Mouse (Mus musculus) midbrain, embryonic 11.5 days (tissue): Measurements from ENCODE around the gene Ptpra. TPM values are rescaled to one million over a fixed set of nuclear protein-coding genes. Genes with fewer than 3 reads are reported as not detected.
"Not testable (repeated sequence)": the region's sequence is repeated elsewhere in the genome, so short reads cannot be mapped to it uniquely, and the experiment has no call there.

Source experiments
- ATAC-seq: fragments of 200-750 bp; cut with Nextera tagmentation; 2 replicates; pipeline ENCODE4 v1.8.0; 2017; ENCODE audit warnings: moderate TSS enrichment, moderate library complexity; ENCODE audit not compliant: low FRiP score
- DNase-seq: peaks from one replicate; pipeline ENCODE4 v3.0.0; 2015; ENCODE audit warnings: low spot score; ENCODE audit errors: missing footprints
- H3K27ac ChIP-seq: fragments of 300-500 bp; sonication (generic); 2 replicates; pipeline ENCODE4 v1.5.1; 2014; ENCODE audit warnings: low read depth, low read length
- H3K27me3 ChIP-seq: fragments of 300-500 bp; sonication (generic); 2 replicates; pipeline ENCODE4 v1.6.1; 2014; ENCODE audit warnings: mild to moderate bottlenecking, low read length, moderate library complexity, mixed read lengths; ENCODE audit not compliant: control insufficient read depth, insufficient read depth
- H3K36me3 ChIP-seq: fragments of 300-500 bp; sonication (generic); 2 replicates; pipeline ENCODE4 v1.6.1; 2014; ENCODE audit warnings: mild to moderate bottlenecking, low read length, moderate library complexity, mixed read lengths; ENCODE audit not compliant: control insufficient read depth, insufficient read depth
- H3K4me1 ChIP-seq: fragments of 300-500 bp; sonication (generic); 2 replicates; pipeline ENCODE4 v1.6.1; 2014; ENCODE audit warnings: low read length; ENCODE audit not compliant: control insufficient read depth, insufficient read depth
- H3K4me2 ChIP-seq: fragments of 300-500 bp; sonication (generic); 2 replicates; pipeline ENCODE4 v1.6.1; 2014; ENCODE audit warnings: mild to moderate bottlenecking, moderate library complexity
- H3K4me3 ChIP-seq: fragments of 300-500 bp; sonication (generic); 2 replicates; pipeline ENCODE4 v1.5.1; 2014; ENCODE audit warnings: low read depth, low read length
- H3K9ac ChIP-seq: fragments of 300-500 bp; sonication (generic); 2 replicates; pipeline ENCODE4 v1.6.1; 2014; ENCODE audit warnings: low read length
- H3K9me3 ChIP-seq: fragments of 300-500 bp; sonication (generic); 2 replicates; pipeline ENCODE4 v1.6.1; 2016; ENCODE audit warnings: low read length; ENCODE audit not compliant: control insufficient read depth
- WGBS: fragments of 180-500 bp; shearing (Covaris S2); extraction: QIAGEN DNeasy Blood & Tissue Kit; methylation state at CpG from one replicate; pipeline ENCODE4 v1.1.7; 2014; 5-methylcytosine and 5-hydroxymethylcytosine counted together
- polyA plus RNA-seq: library from polyadenylated mRNA; unstranded; fragments of >200 nt; fragmentation: Nextera tagmentation; extraction: Ambion mirVana; gene quantifications from 2 replicates; pipeline ENCODE4 v1.2.1, GENCODE M21; 2014

Ptpra gene
- polyA plus RNA-seq, 1 experiment from 2014 or later = 111 TPM

GRCm38 (mm10) chr2:130491587-130491986 is 41.5 kb downstream of the Ptpra start:
- ATAC-seq (peak; percentile 92), DNase-seq (peak; percentile 89)
- Histone ChIP-seq H3K27ac (peak overlapping the region; percentile 77), H3K4me3 (no peak overlapping the region), H3K4me2 (no peak overlapping the region), H3K4me1 (peaks cover 19% of the 10 kb centered on the region), H3K9ac (no peak overlapping the region), H3K36me3 (0 out of 2 replicates have a peak, but pooled peaks cover 2% of the 10 kb centered on the region), H3K27me3 (no peaks in the 10 kb centered on the region), H3K9me3 (peaks cover 3% of the 10 kb centered on the region; the same call in 1 of the 2 replicates)
- WGBS = 8% methylated on average over 7 of the region's 7 CpGs

GRCm38 (mm10) chr2:130495114-130495513 is 45.0 kb downstream of the Ptpra start:
- H3K27ac ChIP-seq, DNase-seq, ATAC-seq, H3K9ac ChIP-seq, H3K4me3 ChIP-seq, H3K9me3 ChIP-seq, H3K27me3 ChIP-seq, H3K4me2 ChIP-seq, H3K36me3 ChIP-seq: not testable (repeated sequence)
- WGBS = 89% methylated on average over 4 of the region's 4 CpGs
- peaks cover 17% of the 10 kb centered on the region for H3K4me1 ChIP-seq

- DNase-seq = no peak
- no peak overlapping the region for H3K4me2 ChIP-seq
- no peaks in the 10 kb centered on the region for H3K27me3 ChIP-seq
- H3K36me3 ChIP-seq = no peaks in the 10 kb centered on the region
- no peak overlapping the region for H3K27ac ChIP-seq
- no peak overlapping the region for H3K9ac ChIP-seq
- H3K9me3 ChIP-seq = no peaks in the 10 kb centered on the region
- H3K4me3 ChIP-seq = no peak overlapping the region
- H3K4me1 ChIP-seq = peaks cover 15% of the 10 kb centered on the region
- no peak for ATAC-seq
- 59% methylated on average over 6 of the region's 6 CpGs for WGBS
Measured at GRCm38 (mm10) chr2:130496037-130496436, 46.0 kb downstream of the Ptpra start.

DNA sequence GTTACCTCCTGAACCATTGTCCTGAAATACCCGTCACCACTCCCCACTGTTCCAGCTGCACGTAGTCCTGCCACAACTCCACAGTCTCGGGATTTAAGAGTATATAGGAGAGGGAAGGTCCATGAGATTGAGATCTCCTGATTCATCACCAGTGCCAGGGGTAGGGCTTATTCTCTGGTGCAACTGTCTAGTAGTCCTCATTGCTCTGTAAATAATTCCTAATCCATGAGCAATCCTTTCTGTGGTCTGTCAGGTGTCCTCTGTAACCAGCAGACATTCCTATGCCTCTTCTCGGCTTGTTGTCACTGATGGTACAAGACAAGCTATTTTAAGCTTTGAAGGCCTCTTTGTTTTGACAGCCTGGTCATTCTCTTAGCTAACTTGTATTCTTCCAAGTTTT is 46.9 kb downstream of the Ptpra start:
- H3K9ac ChIP-seq = no peak overlapping the region
- H3K4me2 ChIP-seq = no peak overlapping the region
- H3K4me1 ChIP-seq = peaks cover 12% of the 10 kb centered on the region
- 48% methylated on average over 4 of the region's 4 CpGs for WGBS
- ATAC-seq (no peak), DNase-seq (no peak)
- H3K36me3 ChIP-seq = no peaks in the 10 kb centered on the region
- no peaks in the 10 kb centered on the region for H3K27me3 ChIP-seq
- no peaks in the 10 kb centered on the region for H3K9me3 ChIP-seq
- no peak overlapping the region for H3K27ac ChIP-seq
- no peak overlapping the region for H3K4me3 ChIP-seq

DNA sequence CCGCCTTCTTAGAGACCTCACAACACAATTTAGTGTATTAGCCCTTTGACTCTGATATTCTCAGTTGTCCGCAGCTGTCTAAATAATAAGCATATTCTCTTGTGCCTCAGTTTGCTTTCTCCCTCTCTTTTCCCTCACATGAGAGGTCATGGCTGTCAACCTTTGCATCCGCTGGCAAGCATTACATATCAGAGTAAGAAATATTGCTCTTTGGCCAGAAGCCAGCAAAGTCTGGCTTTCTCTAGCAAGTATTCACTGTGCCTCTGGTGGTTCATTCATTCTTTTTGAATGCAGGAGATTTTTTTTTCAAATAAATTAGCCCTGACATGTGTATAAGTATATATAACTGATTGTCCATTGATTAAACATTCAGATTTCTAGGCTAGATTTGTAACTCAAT is 49.5 kb downstream of the Ptpra start:
- H3K4me1 ChIP-seq = peaks cover 8% of the 10 kb centered on the region
- no peak overlapping the region for H3K27ac ChIP-seq
- DNase-seq (no peak), ATAC-seq (no peak)
- H3K4me3 ChIP-seq = no peak overlapping the region
- H3K9me3 ChIP-seq = no peaks in the 10 kb centered on the region
- 97% methylated on average over 3 of the region's 3 CpGs for WGBS
- H3K36me3 ChIP-seq = no peaks in the 10 kb centered on the region
- no peak overlapping the region for H3K9ac ChIP-seq
- H3K4me2 ChIP-seq = no peak overlapping the region
- H3K27me3 ChIP-seq = no peaks in the 10 kb centered on the region

DNA sequence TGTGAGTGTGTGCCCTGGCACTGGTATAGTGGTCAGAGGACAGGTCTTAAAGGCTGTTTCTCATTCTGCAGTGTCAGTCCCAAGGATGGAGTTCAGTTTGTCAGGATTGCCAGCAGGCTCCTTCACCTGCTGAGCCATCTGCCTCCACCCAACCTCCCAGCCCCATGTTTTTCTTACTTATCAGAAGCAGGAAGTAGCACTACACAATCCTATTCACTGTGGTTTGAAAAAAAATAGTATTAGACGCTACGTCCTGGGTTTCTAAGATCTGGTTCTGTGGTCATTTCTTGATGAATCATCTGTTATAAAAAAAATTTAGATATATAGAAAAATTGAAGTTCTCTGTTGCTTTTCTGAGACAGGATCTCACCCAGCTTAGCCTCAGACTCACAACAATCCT is 51.5 kb downstream of the Ptpra start:
- H3K9ac ChIP-seq = no peak overlapping the region
- no peaks in the 10 kb centered on the region for H3K27me3 ChIP-seq
- no peak for DNase-seq
- no peak overlapping the region for H3K4me3 ChIP-seq
- no peaks in the 10 kb centered on the region for H3K36me3 ChIP-seq
- ATAC-seq = no peak
- H3K4me2 ChIP-seq = no peak overlapping the region
- WGBS = 92% methylated on average over 2 of the region's 2 CpGs
- H3K4me1 ChIP-seq = peaks cover 2% of the 10 kb centered on the region; the same call in 1 of the 2 replicates
- H3K9me3 ChIP-seq = no peaks in the 10 kb centered on the region
- no peak overlapping the region for H3K27ac ChIP-seq

- ATAC-seq, H3K4me3 ChIP-seq, H3K27me3 ChIP-seq, H3K36me3 ChIP-seq, H3K4me2 ChIP-seq, H3K9me3 ChIP-seq, H3K27ac ChIP-seq, H3K4me1 ChIP-seq, H3K9ac ChIP-seq: not testable (repeated sequence)
- 95% methylated on average over 5 of the region's 5 CpGs for WGBS
- peak; percentile 59 for DNase-seq
Measured at GRCm38 (mm10) chr2:130511616-130512015, 61.5 kb downstream of the Ptpra start.

- H3K4me2 ChIP-seq = no peak overlapping the region
- no peak overlapping the region for H3K27ac ChIP-seq
- no peaks in the 10 kb centered on the region for H3K27me3 ChIP-seq
- 0 out of 2 replicates have a peak, but pooled peaks cover under 1% of the 10 kb centered on the region for H3K36me3 ChIP-seq
- DNase-seq (peak; percentile 68), ATAC-seq (no peak)
- H3K4me1 ChIP-seq = peaks cover 6% of the 10 kb centered on the region; the same call in 1 of the 2 replicates
- 92% methylated on average over 8 of the region's 8 CpGs for WGBS
- no peak overlapping the region for H3K4me3 ChIP-seq
- no peak overlapping the region for H3K9ac ChIP-seq
- H3K9me3 ChIP-seq = no peaks in the 10 kb centered on the region
Measured at GRCm38 (mm10) chr2:130513907-130514306, 63.8 kb downstream of the Ptpra start.

GRCm38 (mm10) chr2:130515791-130516190 is 65.7 kb downstream of the Ptpra start:
- 18% methylated on average over 5 of the region's 5 CpGs for WGBS
- no peaks in the 10 kb centered on the region for H3K27me3 ChIP-seq
- ATAC-seq = no peak

More at GRCm38 (mm10) chr2:130515791-130516190, 65.7 kb downstream of the Ptpra start:
- H3K9ac ChIP-seq = no peak overlapping the region; the same call in 1 of the 2 replicates
- H3K27ac ChIP-seq = no peak overlapping the region
- H3K4me3 ChIP-seq = no peak overlapping the region
- peaks cover 6% of the 10 kb centered on the region; the same call in 1 of the 2 replicates for H3K4me1 ChIP-seq
- peak; percentile 84 for DNase-seq
- no peaks in the 10 kb centered on the region for H3K9me3 ChIP-seq
- H3K36me3 ChIP-seq = peaks cover 8% of the 10 kb centered on the region; the same call in 1 of the 2 replicates
- no peak overlapping the region for H3K4me2 ChIP-seq
